Mouse (Mus musculus) heart, postnatal 14 days (tissue): Measurements from ENCODE around the gene Cog6. TPM values are rescaled to one million over a fixed set of nuclear protein-coding genes. Genes with fewer than 3 reads are reported as not detected.

Experiments used
- DNase-seq, 2 experiments: peaks; one replicate each; pipeline ENCODE4 v3.0.0; 2021 to 2022
- intact Hi-C: fragments of 180-260 bp; cut with DNase I; formaldehyde crosslinking; loops from one replicate; pipeline ENCODE4 v1.15.1; 2025
- total RNA-seq, 2 experiments: library from RNA; stranded (reverse); gene quantifications; 2 replicates each; pipeline ENCODE4 v1.2.3; 2021

Gene Cog6
- total RNA-seq, 2 experiments from 2014 or later = 49.3 to 54.7 TPM

DNA sequence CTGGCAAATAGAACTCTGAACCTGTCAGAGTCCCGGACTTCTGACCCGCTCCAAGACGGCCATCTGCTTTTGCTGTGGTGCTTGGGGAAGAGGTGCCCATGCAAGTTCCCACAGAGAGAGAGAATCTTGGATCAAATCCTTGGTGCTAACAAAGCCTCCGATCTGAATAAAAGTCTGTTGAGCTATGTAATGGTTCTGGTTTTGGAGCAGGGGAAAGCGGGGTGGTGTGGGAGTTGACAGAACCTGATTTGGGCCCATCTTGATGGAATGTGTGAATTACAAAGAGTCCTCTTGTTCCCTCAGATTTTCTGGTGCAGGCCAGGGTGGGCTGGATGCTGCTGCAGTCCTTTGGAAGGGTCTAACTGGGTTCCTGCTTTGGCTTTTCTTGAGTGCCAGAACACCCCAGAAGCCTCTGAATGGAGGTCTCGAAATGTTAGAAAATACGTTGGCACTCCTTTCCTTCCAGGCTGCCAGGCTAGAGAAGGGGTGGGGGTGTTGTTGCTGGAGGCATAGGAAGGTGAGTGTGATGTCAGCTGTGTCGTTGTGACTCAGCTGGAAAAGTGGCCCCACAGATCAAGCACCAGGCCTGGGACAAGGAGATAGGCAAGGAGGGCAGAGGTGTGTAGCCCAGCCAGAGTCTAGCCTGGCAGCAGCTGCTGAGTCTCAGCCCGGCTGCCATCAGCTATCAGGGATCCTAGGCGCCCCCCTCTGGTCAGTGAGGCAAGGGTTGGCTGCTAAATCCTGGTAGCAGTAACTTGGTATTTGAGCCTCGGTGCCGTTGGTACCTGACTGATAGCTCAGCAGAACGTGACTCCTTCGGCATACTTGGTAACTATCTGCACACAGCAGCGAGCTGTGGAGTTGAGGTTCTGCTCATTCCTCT, 42.1 kb downstream of the Cog6 start:
- DNase-seq = peak; percentile 82 to 87
- intact Hi-C loops = loop anchor here (2.0 to 5.0 kb wide), 4 partner anchors 48 to 718 kb away; no protein-coding TSS in a partner anchor

DNA sequence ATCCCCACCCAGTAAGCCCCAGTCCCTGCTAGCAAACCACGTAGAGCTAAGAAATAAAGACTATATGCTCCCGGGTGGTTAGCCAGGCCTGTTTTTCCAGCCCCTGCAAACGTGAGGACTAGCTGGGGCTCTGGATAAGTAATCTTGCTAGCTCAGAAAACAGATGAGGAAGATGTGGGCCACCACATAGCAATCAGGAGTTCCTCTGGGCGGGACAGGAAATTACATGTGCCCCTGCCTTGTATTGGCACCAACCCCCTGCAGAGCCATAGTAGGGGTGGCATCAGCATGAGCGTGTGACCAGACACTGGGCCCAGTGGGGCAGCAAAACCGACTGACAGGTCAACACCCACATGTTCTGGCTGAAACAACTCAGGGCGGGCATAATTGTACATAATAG, 44.1 kb downstream of the Cog6 start:
- intact Hi-C loops = loop anchor here (5.0 kb wide), 2 partner anchors 46 to 131 kb away; no protein-coding TSS in a partner anchor

DNA sequence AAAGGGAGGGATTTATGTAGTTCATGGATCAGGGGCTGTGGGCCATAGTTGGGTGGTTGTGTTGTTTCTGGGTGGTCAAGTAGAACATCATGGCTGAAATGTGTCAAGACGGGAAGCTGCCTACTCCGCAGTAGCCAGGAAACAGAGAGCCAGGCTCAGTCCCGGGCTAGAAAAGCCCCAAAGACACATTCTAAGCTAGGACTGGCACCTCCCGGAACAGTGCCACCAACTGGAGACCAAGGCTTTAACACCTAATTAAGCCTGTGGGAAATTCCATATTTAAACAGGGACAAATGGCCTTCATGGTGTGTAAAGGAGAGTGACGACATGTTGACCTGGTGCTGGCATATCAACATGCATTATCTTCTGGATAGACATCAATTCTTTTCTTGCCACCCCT, 50.0 kb downstream of the Cog6 start:
- intact Hi-C loops = no loop called here
- no peak for DNase-seq

More for the DNA sequence above, 44.1 kb downstream of the Cog6 start:
- no peak for DNase-seq

DNA sequence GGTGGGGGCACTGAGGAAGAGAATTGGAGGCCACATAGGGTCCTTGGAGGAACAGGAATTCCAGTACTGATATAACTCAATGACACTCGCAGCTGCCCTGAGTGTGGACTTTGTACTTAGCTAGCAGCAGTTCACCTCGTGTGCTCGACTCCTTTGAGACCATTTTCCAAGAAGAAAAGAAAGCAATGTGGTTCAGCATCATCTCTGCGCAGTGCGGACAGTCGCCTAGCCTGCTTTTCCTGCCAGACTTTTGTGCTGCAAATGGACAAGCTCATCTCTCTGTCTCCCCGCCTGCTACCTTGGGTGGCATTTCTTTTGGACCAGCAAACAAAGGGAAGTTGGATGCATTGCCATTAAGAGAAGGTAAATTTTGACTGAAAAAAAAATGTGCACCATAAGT, 52.8 kb downstream of the Cog6 start:
- DNase-seq = no peak
- intact Hi-C loops = no loop called here

DNA sequence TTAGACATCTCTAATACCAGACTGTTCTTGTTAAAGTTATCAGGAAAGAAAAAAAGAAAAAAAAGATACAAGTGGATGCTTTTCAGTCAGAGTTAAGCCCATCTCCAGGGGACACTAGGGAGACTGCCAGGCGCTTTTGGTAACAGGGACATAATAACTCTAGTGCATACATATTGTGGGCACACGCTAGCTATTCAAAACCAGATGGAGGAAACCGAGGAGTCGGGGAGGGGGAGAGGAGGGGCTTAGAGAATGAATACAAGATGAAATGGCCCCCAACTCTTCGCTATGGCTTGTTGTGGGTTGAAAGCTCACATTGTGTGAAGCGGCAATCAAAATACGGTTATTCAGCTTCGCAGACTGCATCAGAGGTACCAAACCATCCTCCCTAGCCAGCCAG, 53.6 kb downstream of the Cog6 start:
- no peak for DNase-seq
- intact Hi-C loops = no loop called here

DNA sequence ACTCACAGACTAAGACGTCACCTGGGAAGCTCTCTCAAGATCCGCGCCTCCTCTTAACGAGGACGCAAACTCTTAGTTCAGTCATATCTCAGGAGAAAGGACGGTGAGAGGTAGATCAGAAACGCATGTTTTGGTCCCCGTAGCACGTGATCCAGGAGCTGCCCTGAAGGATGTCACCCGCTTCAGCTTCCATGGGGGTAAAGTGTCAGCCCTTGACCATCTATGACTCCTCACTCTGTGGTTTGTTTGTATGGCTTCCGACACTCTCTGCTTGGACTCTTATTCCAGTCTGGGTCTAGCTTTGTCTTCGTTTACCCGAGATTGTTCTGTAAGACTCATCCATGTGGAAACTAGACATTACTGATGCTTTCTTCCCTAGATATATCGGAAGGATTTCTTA, 54.6 kb downstream of the Cog6 start:
- no peak for DNase-seq
- intact Hi-C loops = no loop called here

DNA sequence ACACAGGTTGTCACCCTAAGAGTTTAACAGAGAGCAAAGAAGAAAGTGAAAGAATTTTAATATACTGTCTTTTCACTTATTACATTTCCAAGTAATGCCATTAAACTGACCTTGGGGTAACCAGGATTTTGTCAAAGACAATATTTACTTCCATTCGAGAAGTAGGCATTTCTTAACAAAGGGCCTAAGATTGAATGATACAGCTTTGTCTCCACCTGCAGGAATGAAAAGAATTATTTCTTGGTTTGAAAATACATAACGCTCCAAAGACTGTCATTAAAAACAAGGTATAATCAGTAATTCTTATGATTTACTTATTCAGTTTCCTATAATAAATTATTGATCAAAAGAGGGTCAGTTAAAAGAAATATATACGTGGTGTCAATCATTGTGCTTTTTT, 55.4 kb downstream of the Cog6 start:
- intact Hi-C loops = no loop called here
- DNase-seq = no peak

DNA sequence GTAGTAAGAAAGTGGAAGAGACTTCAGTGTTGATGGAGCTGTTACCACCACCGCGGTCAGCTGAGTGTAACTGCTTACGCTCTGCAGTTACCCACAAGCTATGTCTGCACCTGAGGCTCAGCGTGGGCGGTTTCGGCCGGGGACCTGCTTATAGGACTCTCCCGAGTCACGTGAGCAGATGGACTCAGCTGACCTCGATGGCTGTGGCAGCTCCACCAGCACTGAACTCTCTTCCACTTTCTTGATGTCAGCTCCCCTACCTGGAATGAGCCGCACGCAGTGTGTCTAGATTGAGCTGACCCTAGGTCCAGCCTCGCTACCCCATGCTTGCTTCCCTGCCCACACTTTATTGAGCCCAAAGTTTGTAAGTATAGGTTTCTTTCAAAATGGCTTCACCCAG, 56.1 kb downstream of the Cog6 start:
- intact Hi-C loops = no loop called here
- DNase-seq = no peak

DNA sequence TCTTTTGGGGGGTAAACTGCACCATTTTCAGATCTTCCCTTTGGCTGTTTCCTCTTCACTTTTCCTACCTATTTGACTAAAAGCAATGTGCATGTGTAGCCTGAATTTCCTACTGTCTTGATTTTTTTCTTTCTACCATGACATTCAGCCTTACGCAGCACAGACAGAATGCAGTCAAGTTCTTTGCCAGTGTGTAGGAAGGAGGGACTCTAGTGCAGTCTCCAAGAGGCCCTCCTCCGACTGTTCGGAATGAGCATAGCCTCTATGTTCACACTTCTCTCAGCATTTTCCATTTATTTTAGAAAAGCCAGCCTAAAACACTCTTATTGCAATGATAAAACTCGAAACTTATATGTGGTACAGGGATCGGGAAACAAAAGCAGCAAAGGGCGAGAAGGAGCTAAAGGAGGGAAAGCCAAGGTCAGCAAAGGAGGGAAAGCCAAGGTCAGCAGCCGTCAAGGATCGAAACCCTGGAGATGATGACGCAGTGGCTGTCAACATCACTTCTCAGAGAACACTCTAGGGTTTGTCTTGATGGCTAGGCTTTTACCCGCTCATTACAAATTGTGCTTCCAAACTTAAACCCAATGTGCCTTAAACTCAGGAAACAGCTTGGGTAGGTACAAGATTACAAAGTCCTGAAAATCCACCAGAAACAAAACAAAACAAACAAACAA, 58.5 kb downstream of the Cog6 start:
- DNase-seq = no peak
- intact Hi-C loops = loop anchor here (10.0 kb wide), 1 partner anchor 514 kb away; no protein-coding TSS in a partner anchor

DNA sequence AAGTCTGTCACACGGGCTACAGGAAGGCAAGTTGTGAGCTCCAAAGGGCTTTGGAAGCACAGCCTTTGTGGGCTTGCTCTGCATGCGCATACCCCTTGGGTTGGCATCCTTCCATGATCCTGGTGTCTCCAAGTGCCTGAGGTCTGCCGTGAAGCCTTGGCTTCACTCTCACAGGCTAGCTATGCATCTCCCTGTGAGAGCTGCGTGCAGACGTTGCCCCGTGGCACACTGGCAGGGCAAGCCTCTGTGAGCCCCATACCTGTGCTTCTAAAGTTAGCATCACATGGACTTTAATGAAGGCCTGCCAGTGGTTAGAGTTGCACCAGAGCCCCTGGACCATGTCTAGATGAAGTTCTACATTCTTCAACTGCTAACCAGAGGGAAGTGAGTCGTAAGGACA, 59.2 kb downstream of the Cog6 start:
- no peak for DNase-seq
- intact Hi-C loops = loop anchor here (10.0 kb wide), 1 partner anchor 513 kb away; no protein-coding TSS in a partner anchor

DNA sequence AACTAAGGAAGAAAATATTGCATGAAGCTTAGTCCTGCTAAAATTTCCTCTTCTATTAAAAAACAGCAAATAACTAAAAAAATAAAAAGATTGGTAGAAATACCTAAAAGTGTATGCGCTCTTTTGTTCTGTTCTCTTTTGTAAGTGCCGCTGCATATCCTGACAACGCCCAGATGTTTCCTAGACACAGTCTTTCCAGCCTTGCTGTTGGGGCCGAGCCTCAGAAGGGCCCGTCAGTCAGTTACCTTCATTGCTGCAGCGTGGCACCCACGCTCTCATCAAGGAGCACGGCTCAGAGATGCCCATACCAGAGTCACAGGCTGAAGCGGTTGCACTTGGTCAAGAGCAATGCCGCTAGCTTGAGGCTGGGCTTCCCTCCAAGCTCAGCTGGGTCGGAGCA, 60.8 kb downstream of the Cog6 start:
- DNase-seq = peak in 1 of 2 experiments; percentile 9
- intact Hi-C loops = loop anchor here (10.0 kb wide), 1 partner anchor 511 kb away; no protein-coding TSS in a partner anchor

DNA sequence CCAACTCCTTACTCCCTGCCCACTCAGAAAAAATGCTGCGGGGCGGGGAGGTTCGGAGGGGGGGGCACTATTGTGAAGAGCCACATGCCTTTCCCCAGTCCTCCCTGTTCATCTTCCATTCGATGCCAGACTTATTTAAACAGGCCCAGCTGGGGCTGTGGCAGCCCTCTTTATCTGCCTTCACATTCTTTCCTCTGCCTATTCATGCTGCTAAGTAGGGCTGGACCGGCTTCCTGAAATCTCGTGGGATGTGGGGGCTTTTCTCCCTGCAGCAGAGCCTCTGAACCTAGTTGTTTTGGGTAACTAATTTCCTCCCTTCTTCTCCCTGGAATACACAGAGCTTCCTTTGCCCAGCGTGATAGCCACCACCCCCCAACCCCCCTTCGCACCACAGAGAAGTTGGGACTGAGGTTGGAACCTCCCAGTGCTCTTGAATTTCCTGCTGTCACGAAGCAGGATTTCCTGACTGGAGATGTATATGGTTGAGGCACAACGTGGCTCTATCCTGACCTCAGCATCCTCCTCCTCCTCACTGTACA, 61.5 kb downstream of the Cog6 start:
- peak; percentile 33 to 37 for DNase-seq
- intact Hi-C loops = loop anchor here (10.0 kb wide), 1 partner anchor 511 kb away; no protein-coding TSS in a partner anchor

DNA sequence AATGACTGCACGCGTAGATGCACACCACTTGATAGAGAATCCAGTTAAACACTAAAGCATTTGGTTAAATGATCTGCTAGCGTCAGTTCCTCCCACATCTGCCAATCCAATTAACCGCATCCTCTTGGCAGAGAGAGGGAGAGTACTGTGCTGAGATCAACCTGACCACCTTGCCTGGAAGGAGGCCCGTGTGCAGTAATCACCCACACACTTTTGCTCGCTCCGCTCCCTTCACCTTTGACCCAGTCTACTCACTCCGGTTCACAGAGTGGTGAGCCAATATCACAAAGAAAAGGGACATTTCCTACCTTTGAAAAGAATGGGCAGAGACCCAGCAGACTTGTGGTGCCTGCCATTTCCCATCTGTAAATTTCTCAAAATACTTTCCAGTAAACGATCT, 62.4 kb downstream of the Cog6 start:
- peak; percentile 45 to 52 for DNase-seq
- intact Hi-C loops = loop anchor here (10.0 kb wide), 1 partner anchor 510 kb away; no protein-coding TSS in a partner anchor

DNA sequence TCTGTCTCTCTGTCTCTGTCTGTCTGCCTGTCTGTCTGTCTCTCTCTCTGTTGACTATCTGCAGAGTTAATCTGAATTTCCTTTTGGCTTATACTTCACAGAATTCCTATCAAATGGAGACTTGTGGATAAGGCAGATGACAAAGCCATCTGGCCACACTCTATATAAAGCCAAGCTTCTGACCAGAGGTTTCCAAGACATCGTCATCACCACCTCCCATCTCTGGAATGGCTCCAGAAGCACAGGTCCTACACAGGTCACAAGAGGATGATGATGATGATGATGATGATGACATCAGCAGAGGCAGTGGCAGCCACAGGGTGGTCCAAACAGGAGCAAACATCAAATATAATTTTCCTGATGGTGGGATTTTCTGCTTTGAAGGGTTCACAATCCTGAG, 63.2 kb downstream of the Cog6 start:
- intact Hi-C loops = loop anchor here (10.0 kb wide), 1 partner anchor 509 kb away; no protein-coding TSS in a partner anchor
- DNase-seq = peak in 1 of 2 experiments; percentile 17

DNA sequence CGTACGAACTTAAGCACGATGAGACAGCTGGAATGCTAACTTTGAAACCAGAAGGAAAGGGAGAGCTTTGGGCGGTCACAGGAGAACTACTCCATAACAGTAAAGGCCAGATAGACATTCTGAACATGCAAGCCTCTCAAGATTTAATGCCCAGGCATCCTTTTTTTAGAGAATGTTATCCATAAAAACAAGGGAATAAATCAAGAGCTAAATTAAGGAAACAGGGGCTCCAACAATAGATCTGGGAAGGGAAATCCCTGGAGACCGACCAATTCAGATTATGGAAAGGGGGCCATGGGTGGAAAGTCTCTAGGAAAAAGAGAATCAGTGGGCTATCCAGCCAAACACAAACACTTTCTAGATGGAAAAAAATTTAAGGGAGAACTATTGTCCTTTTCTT, 68.2 kb downstream of the Cog6 start:
- intact Hi-C loops = no loop called here
- no peak for DNase-seq

DNA sequence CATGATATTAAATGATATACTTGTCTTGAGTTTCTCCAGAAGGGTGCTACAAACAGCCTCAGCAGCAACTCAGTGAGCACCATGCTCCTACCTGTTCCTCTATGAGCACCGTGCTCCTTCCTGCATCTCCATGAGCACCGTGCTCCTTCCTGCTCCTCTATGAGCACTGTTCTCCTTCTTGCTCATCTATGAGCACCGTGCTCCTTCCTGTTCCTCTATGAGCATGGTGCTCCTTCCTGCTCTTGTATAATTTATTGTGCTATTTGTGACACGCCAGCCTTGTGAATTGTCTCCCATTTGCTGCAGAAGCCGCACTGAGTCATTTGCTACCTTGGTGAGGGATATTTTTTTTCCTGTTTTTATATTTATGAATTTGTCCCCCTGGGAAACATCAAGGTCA, 69.6 kb downstream of the Cog6 start:
- intact Hi-C loops = no loop called here
- DNase-seq = no peak

DNA sequence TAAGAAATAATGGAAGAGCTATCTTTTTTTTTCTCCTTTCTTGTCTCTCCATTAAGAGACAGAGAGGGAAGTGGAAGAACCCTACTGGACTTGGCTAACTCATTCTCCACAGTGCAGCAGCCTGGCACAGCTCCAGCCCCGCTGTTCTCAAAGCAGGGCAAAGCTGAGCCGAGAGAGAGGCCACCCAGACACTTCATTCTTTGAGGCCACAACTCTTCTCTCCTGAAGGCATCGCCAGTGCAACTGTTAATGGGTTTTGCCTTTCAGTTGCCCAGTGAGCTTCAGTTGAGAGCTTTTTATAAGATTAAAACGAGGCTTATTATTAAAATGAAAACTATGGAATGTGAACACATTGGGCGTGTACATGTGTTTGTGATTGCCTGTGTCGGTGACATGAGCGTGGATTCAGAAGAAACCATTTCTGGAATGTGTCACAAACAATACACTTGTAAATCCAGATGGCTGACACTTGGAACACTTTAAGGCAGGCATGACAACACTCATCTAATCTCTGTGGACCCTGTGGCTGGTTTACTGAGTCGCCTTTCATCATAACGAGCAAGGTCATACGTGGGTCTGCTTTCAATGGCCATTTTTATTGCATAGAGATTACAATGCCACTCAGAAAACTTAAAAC, 76.1 kb downstream of the Cog6 start:
- DNase-seq = peak; percentile 70 to 74
- intact Hi-C loops = no loop called here

DNA sequence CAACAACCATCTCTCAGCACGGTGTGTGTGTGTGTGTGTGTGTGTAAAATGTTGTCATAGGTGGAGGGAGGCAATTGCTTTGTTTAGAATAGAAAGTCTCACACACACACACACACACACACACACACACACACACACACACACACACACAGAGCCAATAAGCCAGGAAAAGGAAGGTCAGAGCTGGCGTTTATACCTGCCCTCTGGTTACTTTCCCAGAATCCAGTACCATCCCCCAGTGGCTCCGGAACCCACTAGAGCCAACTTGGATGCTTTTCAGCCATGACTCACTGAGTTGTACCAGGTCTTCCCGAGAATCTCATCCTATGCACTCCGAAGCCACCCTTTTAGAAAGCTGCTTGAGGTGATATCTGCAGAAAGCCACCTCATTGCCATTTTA, 78.6 kb downstream of the Cog6 start:
- intact Hi-C loops = no loop called here
- peak; percentile 14 to 68 for DNase-seq

DNA sequence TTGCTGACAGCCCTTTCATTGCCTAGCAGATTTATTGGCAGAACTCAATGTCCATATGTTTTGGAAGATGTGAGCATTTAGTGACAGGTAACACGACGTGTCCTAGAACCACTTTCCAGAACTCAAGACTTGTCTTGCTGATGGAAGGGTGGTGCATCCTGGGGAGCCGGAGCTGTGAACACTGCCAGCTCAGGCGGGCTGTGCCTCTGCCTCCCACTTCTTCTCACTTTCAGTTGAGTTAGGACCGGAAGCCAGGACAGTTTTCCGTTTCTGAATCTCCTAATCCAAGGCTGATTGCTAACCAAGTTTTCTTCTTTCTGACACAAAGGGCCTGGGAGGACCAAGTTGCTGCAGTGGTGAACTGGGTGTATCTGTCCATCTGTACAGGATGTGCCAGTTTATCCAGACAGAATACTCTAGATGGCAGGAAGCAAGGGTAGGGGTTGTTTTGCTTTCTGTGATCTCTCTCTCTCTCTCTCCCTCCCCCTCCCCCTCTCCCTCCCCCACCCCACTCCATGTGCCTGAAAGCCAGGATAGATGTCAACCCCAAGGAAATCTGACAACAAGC, 79.2 kb downstream of the Cog6 start:
- intact Hi-C loops = no loop called here
- no peak for DNase-seq

DNA sequence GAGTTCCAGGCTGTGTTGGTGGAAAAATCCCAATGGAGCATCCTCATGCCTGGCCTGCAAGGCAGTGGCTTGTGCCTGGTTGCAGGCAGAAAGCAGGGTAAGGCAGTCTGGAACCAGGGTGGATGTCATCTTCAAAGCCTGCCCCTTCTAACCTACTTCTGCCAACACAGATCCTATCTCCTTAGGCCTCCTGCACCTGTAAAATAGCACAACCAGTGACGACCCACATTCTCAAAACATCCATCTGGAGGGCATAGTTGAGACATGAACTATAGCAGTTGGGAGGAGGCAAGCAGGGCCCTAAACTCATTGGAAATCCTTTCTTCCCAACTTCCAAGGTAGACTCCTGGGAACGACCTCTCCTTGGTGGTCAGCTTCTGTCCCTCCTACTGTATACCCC, 85.1 kb downstream of the Cog6 start:
- no peak for DNase-seq
- intact Hi-C loops = no loop called here
